Mouse (Mus musculus) heart, embryonic 10.5 days (tissue): ENCODE measurements at regions not wholly inside any gene's neighbourhood (a gene's known extent, or its start where the extent isn't known, plus 50 kb on each side); places are given as distances from the start of the nearest gene placed in this dataset.

Experiments
- DNase-seq: peaks from one replicate; pipeline ENCODE4 v3.0.0-alpha.2; 2017; ENCODE audit warnings: low spot score
- H3K27ac ChIP-seq: fragments of 300-500 bp; sonication (generic); 2 replicates; pipeline ENCODE4 v1.5.1; 2016; ENCODE audit warnings: mild to moderate bottlenecking
- H3K27me3 ChIP-seq: fragments of 300-500 bp; sonication (generic); 2 replicates; pipeline ENCODE4 v1.6.1; 2016; ENCODE audit warnings: mild to moderate bottlenecking; ENCODE audit not compliant: poor library complexity, insufficient read depth, severe bottlenecking
- H3K36me3 ChIP-seq: fragments of 300-500 bp; sonication (generic); 2 replicates; pipeline ENCODE4 v1.6.1; 2016; ENCODE audit warnings: mild to moderate bottlenecking, moderate library complexity
- H3K4me1 ChIP-seq: fragments of 300-500 bp; sonication (generic); 2 replicates; pipeline ENCODE4 v1.6.1; 2016; ENCODE audit warnings: mild to moderate bottlenecking
- H3K4me3 ChIP-seq: fragments of 300-500 bp; sonication (generic); 2 replicates; pipeline ENCODE4 v1.5.1; 2016; ENCODE audit warnings: mild to moderate bottlenecking, moderate library complexity
- H3K9me3 ChIP-seq: fragments of 300-500 bp; sonication (generic); 2 replicates; pipeline ENCODE4 v1.6.1; 2016; ENCODE audit warnings: mild to moderate bottlenecking, moderate library complexity
- WGBS: fragments of 180-500 bp; shearing (Covaris S2); methylation state at CpG from one replicate; pipeline ENCODE4 v1.1.7; 2016; 5-methylcytosine and 5-hydroxymethylcytosine counted together

DNA sequence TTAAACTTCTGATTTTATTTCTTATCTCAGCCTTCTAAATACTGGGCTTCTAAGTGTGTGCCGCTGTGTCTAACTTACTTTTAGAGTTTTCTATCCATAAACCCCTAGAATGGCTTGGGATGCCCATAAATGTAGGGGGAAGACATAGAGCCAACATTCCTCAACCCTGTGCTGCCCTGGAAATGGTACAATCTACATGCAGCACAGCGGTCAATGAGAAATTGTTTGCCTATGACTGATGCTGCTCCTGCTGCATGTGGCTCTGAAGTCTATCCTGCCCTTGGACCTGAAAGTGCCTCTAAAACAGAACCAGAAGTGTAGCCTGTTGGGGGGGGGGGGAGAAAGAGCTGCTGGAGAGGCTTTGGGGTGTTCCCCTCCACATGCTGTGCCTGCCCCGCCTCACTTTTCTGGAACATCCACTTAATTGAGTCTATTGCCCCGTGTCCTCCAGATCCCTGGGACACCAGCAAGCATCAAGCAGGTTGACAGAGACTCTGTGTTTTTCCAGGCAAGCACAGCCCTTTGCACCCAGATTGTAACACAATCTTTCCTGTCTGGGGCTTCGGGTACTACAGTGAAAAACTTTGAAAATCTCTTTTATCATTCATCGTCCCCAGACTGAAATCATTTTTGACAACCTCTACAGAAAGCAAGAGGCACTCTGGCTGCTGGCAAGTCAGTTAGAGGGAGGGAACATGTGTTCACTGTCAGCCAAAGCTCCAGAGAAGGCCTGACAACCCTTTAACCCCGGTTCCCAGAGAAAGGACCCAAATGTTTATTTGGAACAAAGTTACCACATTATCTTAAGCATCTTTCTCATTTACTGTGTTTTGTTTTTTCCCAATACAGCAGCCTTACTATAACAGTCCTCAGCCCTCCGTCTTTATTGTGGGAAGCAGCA is 101.4 kb upstream of the Meis1 start:
- no peak for DNase-seq
- WGBS = 57% methylated on average over 8 of the region's 8 CpGs
- H3K4me3 ChIP-seq = no peak overlapping the region
- no peaks in the 10 kb centered on the region for H3K9me3 ChIP-seq
- no peaks in the 10 kb centered on the region for H3K4me1 ChIP-seq
- no peaks in the 10 kb centered on the region for H3K27me3 ChIP-seq
- no peak overlapping the region for H3K27ac ChIP-seq
- no peaks in the 10 kb centered on the region for H3K36me3 ChIP-seq

- 69% methylated on average over 3 of the region's 3 CpGs for WGBS
- DNase-seq = no peak
These were observed 102.1 kb upstream of the Meis1 start for GRCm38 (mm10) chr11:19120871-19121270.

GRCm38 (mm10) chr11:19135375-19136050 is 116.7 kb upstream of the Meis1 start:
- Histone ChIP-seq H3K27ac (no peak overlapping the region), H3K4me1 (peaks cover 4% of the 10 kb centered on the region; the same call in 1 of the 2 replicates), H3K27me3 (no peaks in the 10 kb centered on the region), H3K36me3 (no peaks in the 10 kb centered on the region), H3K9me3 (no peaks in the 10 kb centered on the region), H3K4me3 (no peak overlapping the region)
- WGBS = 53% methylated on average over 2 of the region's 2 CpGs
- no peak for DNase-seq

More at GRCm38 (mm10) chr11:19120871-19121270, 102.1 kb upstream of the Meis1 start:
- Histone ChIP-seq H3K4me3 (no peak overlapping the region), H3K27ac (no peak overlapping the region), H3K9me3 (no peaks in the 10 kb centered on the region), H3K36me3 (no peaks in the 10 kb centered on the region), H3K4me1 (no peaks in the 10 kb centered on the region), H3K27me3 (no peaks in the 10 kb centered on the region)

GRCm38 (mm10) chr11:19138423-19138822 is 119.6 kb upstream of the Meis1 start:
- DNase-seq = no peak
- WGBS = 81% methylated on average over 5 of the region's 5 CpGs
- Histone ChIP-seq H3K27ac (no peak overlapping the region), H3K9me3 (no peaks in the 10 kb centered on the region), H3K27me3 (no peaks in the 10 kb centered on the region), H3K4me1 (0 out of 2 replicates have a peak, but pooled peaks cover 4% of the 10 kb centered on the region), H3K36me3 (no peaks in the 10 kb centered on the region), H3K4me3 (no peak overlapping the region)

GRCm38 (mm10) chr11:19138831-19139230 is 120.0 kb upstream of the Meis1 start:
- no peaks in the 10 kb centered on the region for H3K36me3 ChIP-seq
- H3K4me1 ChIP-seq = 0 out of 2 replicates have a peak, but pooled peaks cover 4% of the 10 kb centered on the region

GRCm38 (mm10) chr11:19143267-19144000 is 124.6 kb upstream of the Meis1 start:
- no peak for DNase-seq
- Histone ChIP-seq H3K27ac (no peak overlapping the region), H3K4me1 (0 out of 2 replicates have a peak, but pooled peaks cover 4% of the 10 kb centered on the region)

More at GRCm38 (mm10) chr11:19138831-19139230, 120.0 kb upstream of the Meis1 start:
- Histone ChIP-seq H3K27me3 (no peaks in the 10 kb centered on the region), H3K4me3 (no peak overlapping the region), H3K9me3 (no peaks in the 10 kb centered on the region), H3K27ac (no peak overlapping the region)
- 59% methylated on average over 2 of the region's 2 CpGs for WGBS
- DNase-seq = no peak

GRCm38 (mm10) chr11:19144506-19144905 is 125.7 kb upstream of the Meis1 start:
- Histone ChIP-seq H3K36me3 (no peaks in the 10 kb centered on the region), H3K9me3 (no peaks in the 10 kb centered on the region), H3K27me3 (no peaks in the 10 kb centered on the region), H3K4me3 (no peak overlapping the region), H3K4me1 (0 out of 2 replicates have a peak, but pooled peaks cover 4% of the 10 kb centered on the region), H3K27ac (no peak overlapping the region)
- DNase-seq = no peak
- WGBS = 85% methylated on average over 6 of the region's 6 CpGs

More at GRCm38 (mm10) chr11:19143267-19144000, 124.6 kb upstream of the Meis1 start:
- H3K27me3 ChIP-seq = no peaks in the 10 kb centered on the region
- no peak overlapping the region for H3K4me3 ChIP-seq
- H3K36me3 ChIP-seq = no peaks in the 10 kb centered on the region
- 54% methylated on average over 17 of the region's 17 CpGs for whole genome bisulfite sequencing
- no peaks in the 10 kb centered on the region for H3K9me3 ChIP-seq

DNA sequence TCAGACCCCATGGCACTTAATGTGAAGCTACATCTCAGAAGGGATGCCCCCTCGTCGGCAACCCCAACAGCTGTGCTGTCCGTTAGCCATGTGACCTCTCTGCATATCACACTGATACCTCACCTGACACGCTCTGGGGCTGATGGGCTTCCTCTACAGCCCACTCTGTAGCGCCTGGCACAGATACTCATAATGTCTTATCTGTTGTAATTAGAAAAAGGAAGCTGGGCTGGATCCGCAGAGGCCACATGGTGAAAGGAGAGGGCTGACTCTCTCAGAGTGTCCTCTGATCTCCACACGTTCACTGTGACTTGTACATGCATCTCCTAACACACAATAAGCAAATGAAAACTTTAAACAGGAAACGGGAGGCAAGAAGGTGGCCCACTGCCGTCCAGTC is 126.5 kb upstream of the Meis1 start:
- H3K9me3 ChIP-seq = no peaks in the 10 kb centered on the region
- no peaks in the 10 kb centered on the region for H3K27me3 ChIP-seq
- no peaks in the 10 kb centered on the region for H3K36me3 ChIP-seq
- H3K4me3 ChIP-seq = no peak overlapping the region
- 0 out of 2 replicates have a peak, but pooled peaks cover 4% of the 10 kb centered on the region for H3K4me1 ChIP-seq
- no peak overlapping the region for H3K27ac ChIP-seq
- no peak for DNase-seq
- 50% methylated on average over 9 of the region's 9 CpGs for WGBS

GRCm38 (mm10) chr11:19145991-19146390 is 127.2 kb upstream of the Meis1 start:
- Histone ChIP-seq H3K36me3 (no peaks in the 10 kb centered on the region), H3K9me3 (no peaks in the 10 kb centered on the region), H3K27me3 (no peaks in the 10 kb centered on the region), H3K4me1 (0 out of 2 replicates have a peak, but pooled peaks cover 4% of the 10 kb centered on the region), H3K27ac (no peak overlapping the region), H3K4me3 (no peak overlapping the region)
- no peak for DNase-seq
- 77% methylated on average over 3 of the region's 3 CpGs for WGBS

DNA sequence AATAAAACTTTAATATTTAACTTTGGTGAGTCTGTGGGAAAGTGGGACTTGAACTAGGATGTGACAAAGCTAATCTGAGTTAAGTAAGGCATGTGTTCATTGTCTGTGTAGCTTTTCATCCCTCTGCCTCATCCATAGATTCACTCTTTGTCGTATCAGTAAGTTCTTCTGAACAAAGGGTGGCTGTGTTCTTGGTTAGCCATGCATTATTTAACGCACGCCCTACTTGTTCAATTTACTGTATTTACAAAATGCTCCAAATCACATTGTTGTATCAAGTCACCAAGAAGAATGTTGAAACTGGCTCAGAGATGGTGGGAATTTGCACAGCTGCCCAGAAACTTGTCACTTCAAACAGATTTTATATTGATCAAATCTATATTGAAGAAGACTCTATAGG is 132.2 kb upstream of the Meis1 start:
- 84% methylated on average over 3 of the region's 3 CpGs for WGBS

GRCm38 (mm10) chr11:19153714-19154113 is 134.9 kb upstream of the Meis1 start:
- Histone ChIP-seq H3K27me3 (no peaks in the 10 kb centered on the region), H3K4me3 (no peak overlapping the region), H3K36me3 (no peaks in the 10 kb centered on the region), H3K9me3 (no peaks in the 10 kb centered on the region), H3K4me1 (no peaks in the 10 kb centered on the region), H3K27ac (no peak overlapping the region)
- 70% methylated on average over 4 of the region's 4 CpGs for WGBS
- no peak for DNase-seq

More for the DNA sequence above, 132.2 kb upstream of the Meis1 start:
- Histone ChIP-seq H3K4me3 (no peak overlapping the region), H3K36me3 (no peaks in the 10 kb centered on the region), H3K4me1 (no peaks in the 10 kb centered on the region), H3K27me3 (no peaks in the 10 kb centered on the region), H3K27ac (no peak overlapping the region), H3K9me3 (no peaks in the 10 kb centered on the region)
- no peak for DNase-seq

- H3K27ac ChIP-seq = no peak overlapping the region
- no peak for DNase-seq
- no peaks in the 10 kb centered on the region for H3K27me3 ChIP-seq
- H3K36me3 ChIP-seq = no peaks in the 10 kb centered on the region
- 63% methylated on average over 4 of the region's 4 CpGs for WGBS
- no peaks in the 10 kb centered on the region for H3K4me1 ChIP-seq
- H3K9me3 ChIP-seq = no peaks in the 10 kb centered on the region
- H3K4me3 ChIP-seq = no peak overlapping the region
These were observed 136.2 kb upstream of the Meis1 start for GRCm38 (mm10) chr11:19154813-19155616.
